Mouse (Mus musculus) bone marrow, adult 2 months (tissue): Measurements from ENCODE around the gene D16Ertd472e.

ENCODE experiments used
- CTCF ChIP-seq: fragments of 200-500 bp; IDR thresholded peaks from 2 replicates; pipeline ENCODE4 v1.5.1; 2011; ENCODE audit warnings: low read length, control low read depth; ENCODE audit not compliant: control insufficient read depth, insufficient read depth
- POLR2A ChIP-seq: fragments of 200-500 bp; IDR thresholded peaks from 2 replicates; pipeline ENCODE4 v1.6.1; 2011; ENCODE audit warnings: low read depth, mild to moderate bottlenecking, control low read depth, low read length, borderline replicate concordance; ENCODE audit not compliant: control insufficient read depth

GRCm38 (mm10) chr16:78595821-78596220, 19.3 kb upstream of the D16Ertd472e start:
- TF ChIP-seq CTCF (no peak), POLR2A (no peak)
